Mouse (Mus musculus) spleen, adult 2 months (tissue): ENCODE results near the gene Farp1. TPM values are rescaled to one million over a fixed set of nuclear protein-coding genes. Genes with fewer than 3 reads are reported as not detected.

Source experiments
- DNase-seq, 2 experiments: peaks; one replicate each; pipeline versions ENCODE4 v3.0.0 to v3.0.0-alpha.2; 2012 to 2021; ENCODE audit warnings: low spot score in 2 of 2, low read depth in 1 of 2
- H3K27ac ChIP-seq: fragments of 200-500 bp; 2 replicates; pipeline ENCODE4 v1.5.1; 2012; ENCODE audit warnings: low read length, inconsistent platforms; ENCODE audit not compliant: insufficient read depth
- H3K27me3 ChIP-seq: fragments of 200-500 bp; 2 replicates; pipeline ENCODE4 v1.6.1; 2012; ENCODE audit warnings: mild to moderate bottlenecking, moderate library complexity, low read length, inconsistent platforms; ENCODE audit not compliant: control insufficient read depth, insufficient read depth
- H3K36me3 ChIP-seq: fragments of 200-500 bp; 2 replicates; pipeline ENCODE4 v1.6.1; 2012; ENCODE audit warnings: mild to moderate bottlenecking, low read length, inconsistent platforms; ENCODE audit not compliant: control insufficient read depth, insufficient read depth
- H3K4me1 ChIP-seq: fragments of 200-500 bp; 2 replicates; pipeline ENCODE4 v1.6.1; 2011; ENCODE audit warnings: inconsistent platforms; ENCODE audit not compliant: control insufficient read depth, insufficient read depth, insufficient read length
- H3K4me3 ChIP-seq: fragments of 200-500 bp; 2 replicates; pipeline ENCODE4 v1.5.1; 2011; ENCODE audit warnings: mild to moderate bottlenecking, inconsistent platforms; ENCODE audit not compliant: insufficient read depth, insufficient read length; ENCODE audit errors: extremely low read depth
- CTCF ChIP-seq: fragments of 200-500 bp; IDR thresholded peaks from 2 replicates; pipeline ENCODE4 v1.5.1; 2011; ENCODE audit warnings: mild to moderate bottlenecking, inconsistent platforms; ENCODE audit not compliant: insufficient read depth, insufficient read length, insufficient replicate concordance; ENCODE audit errors: extremely low read depth
- POLR2A ChIP-seq: fragments of 200-500 bp; IDR thresholded peaks from 2 replicates; pipeline ENCODE4 v1.6.1; 2011; ENCODE audit warnings: low read depth, low read length, inconsistent platforms
- WGBS: fragments of 180-500 bp; shearing (Covaris S2); methylation state at CpG from one replicate; pipeline ENCODE4 v1.1.7; 2018; 5-methylcytosine and 5-hydroxymethylcytosine counted together
- polyA plus RNA-seq: library from polyadenylated mRNA; depleted of rRNA; stranded (reverse); fragments of >200 nt; gene quantifications from 2 replicates; pipeline ENCODE4 v1.2.3, GENCODE M21; 2012

Farp1 gene
- polyA plus RNA-seq, 1 experiment, result 3.0 TPM

- 38% methylated on average over 2 of the region's 2 CpGs for WGBS
- DNase-seq, result no peak
- Histone ChIP-seq H3K4me3 (no peak overlapping the region), H3K4me1 (no peaks in the 10 kb centered on the region), H3K36me3 (no peaks in the 10 kb centered on the region), H3K27me3 (no peaks in the 10 kb centered on the region), H3K27ac (no peak overlapping the region)
- TF ChIP-seq CTCF, result no peak
- no peak for TF ChIP-seq POLR2A
Measured at GRCm38 (mm10) chr14:121100829-121101228, 65.8 kb downstream of the Farp1 start.

DNA sequence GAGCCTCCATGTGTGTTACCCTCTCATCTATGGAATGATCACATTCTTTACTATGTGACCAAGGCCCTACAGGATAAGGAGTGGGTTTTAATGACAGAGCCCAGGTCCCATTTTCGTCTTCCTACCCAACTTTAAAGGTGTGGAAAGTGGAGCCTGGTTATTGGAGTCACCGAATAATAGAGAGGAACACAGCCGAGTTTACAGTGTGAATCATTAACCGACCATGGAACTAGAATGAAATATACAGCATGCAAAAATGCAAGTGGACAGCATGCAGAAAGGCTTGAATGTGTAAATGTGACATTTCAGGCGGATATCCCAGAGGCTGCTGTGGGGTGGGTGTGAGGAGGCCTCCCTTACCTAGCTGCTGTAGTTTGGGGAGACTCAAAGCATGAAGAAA is 66.5 kb downstream of the Farp1 start:
- TF ChIP-seq POLR2A (no peak), CTCF (no peak)
- no peak for DNase-seq
- WGBS, result 84% methylated on average over 5 of the region's 5 CpGs
- no peaks in the 10 kb centered on the region for H3K27me3 ChIP-seq
- H3K27ac ChIP-seq, result no peak overlapping the region
- no peaks in the 10 kb centered on the region for H3K4me1 ChIP-seq
- H3K36me3 ChIP-seq, result no peaks in the 10 kb centered on the region
- H3K4me3 ChIP-seq, result no peak overlapping the region

GRCm38 (mm10) chr14:121102599-121102998 is 67.6 kb downstream of the Farp1 start:
- H3K27ac ChIP-seq, result no peak overlapping the region
- WGBS, result 85% methylated on average over 5 of the region's 5 CpGs
- TF ChIP-seq CTCF (no peak), POLR2A (no peak)

DNA sequence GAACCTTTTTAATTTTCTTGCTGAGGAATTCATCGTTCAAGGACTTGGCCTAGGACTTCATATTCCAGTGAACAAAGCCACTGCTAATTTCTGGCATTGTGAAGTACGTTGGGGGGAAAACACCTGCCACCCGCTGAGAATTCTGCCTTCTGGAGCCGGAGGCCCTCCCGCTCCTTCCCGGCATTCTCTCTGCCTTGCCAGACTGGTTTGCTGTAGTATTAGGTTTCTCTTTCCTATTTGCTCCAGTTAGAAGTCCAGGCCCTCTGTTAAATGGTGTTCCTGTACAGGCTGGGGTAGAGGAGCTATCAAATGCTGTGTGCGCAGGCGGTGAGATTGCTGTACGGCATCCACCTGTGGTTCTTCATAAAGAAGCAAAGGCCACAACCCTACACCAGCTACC is 68.5 kb downstream of the Farp1 start:
- H3K4me3 ChIP-seq, result no peak overlapping the region
- no peak overlapping the region for H3K27ac ChIP-seq
- H3K27me3 ChIP-seq, result no peaks in the 10 kb centered on the region
- TF ChIP-seq CTCF (no peak), POLR2A (no peak)
- DNase-seq, result no peak
- WGBS, result 94% methylated on average over 9 of the region's 9 CpGs
- H3K36me3 ChIP-seq, result no peaks in the 10 kb centered on the region
- no peaks in the 10 kb centered on the region for H3K4me1 ChIP-seq

More at GRCm38 (mm10) chr14:121102599-121102998, 67.6 kb downstream of the Farp1 start:
- Histone ChIP-seq H3K27me3 (no peaks in the 10 kb centered on the region), H3K4me1 (no peaks in the 10 kb centered on the region), H3K4me3 (no peak overlapping the region), H3K36me3 (no peaks in the 10 kb centered on the region)
- no peak for DNase-seq

DNA sequence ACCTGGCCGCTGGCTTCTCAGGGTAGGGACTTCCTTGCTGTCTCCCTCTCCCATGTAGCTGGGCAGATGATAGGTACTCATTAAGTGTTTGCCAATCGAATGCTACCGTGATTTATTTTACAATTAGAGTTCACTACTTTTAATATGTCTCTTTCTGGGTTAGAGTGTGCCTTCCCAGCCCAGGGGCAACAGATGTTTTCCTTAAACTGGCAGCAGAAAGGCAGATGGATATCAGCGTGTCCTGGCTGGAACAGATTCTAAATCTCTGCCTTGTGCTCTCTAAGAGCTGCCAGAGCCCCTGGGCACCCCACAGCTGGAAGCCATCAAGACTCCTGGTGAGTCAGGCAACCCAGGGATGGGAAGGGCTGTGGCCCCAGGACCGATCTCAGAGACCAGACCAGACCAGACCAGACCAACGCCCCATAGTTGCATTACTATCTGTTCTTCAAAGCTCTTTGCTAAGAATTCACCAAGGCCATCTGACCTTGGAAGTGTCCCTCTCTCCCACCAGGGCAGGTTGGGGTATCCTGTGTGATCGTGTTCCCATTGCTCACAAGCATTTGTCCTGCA is 69.8 kb downstream of the Farp1 start:
- no peak overlapping the region for H3K27ac ChIP-seq
- no peaks in the 10 kb centered on the region for H3K4me1 ChIP-seq
- no peaks in the 10 kb centered on the region for H3K36me3 ChIP-seq
- no peak for DNase-seq
- no peaks in the 10 kb centered on the region for H3K27me3 ChIP-seq
- H3K4me3 ChIP-seq, result no peak overlapping the region
- TF ChIP-seq POLR2A (no peak), CTCF (no peak)
- WGBS, result 87% methylated on average over 7 of the region's 7 CpGs

DNA sequence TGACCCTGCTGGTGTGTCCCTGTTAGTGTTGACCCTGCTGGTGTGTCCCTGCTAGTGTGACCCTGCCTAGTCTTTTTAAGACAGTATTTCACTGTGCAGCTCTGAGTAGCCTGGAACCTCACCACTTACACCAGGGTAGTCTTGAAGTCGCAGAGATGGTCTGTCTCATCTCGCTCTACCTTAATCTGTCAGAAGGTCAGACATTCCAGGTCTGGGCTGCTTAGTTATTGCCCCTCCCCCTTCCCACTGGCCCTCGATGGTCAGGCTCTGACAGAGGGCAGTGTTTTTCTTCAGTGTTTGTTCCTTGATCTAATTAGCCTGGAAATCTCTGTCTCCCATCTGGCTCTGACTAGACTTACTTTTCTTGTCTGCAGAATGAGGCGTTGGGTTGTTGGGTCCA is 71.9 kb downstream of the Farp1 start:
- WGBS, result 87% methylated on average over 4 of the region's 4 CpGs
- H3K4me1 ChIP-seq, result no peaks in the 10 kb centered on the region
- DNase-seq, result no peak
- no peaks in the 10 kb centered on the region for H3K27me3 ChIP-seq
- no peak overlapping the region for H3K4me3 ChIP-seq
- H3K36me3 ChIP-seq, result no peaks in the 10 kb centered on the region
- no peak overlapping the region for H3K27ac ChIP-seq
- no peak for TF ChIP-seq CTCF
- TF ChIP-seq POLR2A, result no peak

DNA sequence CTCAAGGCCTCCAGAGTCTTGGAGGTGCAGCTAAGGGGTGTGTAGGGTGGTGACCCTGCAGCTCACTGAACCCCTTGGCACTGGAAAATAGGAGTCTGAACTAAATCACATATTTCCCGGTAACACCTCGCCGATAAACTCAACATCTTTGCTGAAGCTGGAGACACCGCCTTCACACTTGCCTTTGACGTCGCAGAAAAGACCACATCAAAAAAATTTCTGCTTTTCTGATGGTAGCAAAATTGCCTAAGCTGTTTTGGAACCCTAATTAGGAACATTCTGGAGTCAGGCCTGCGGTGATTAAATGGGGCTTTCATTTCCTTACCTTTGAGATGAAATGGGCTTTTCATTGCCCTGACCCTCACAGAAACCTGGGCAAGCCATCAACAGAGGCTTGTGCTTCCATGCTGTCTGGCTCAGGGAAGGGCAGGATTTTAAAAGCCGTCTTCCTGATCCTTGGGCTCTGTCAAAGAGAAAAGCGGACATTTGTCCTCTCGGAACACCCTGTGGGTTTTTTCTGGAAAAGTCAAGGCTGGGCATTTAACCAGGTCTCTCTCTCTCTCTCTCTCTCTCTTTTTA is 72.8 kb downstream of the Farp1 start:
- TF ChIP-seq POLR2A, result no peak
- no peak for TF ChIP-seq CTCF
- H3K27me3 ChIP-seq, result no peaks in the 10 kb centered on the region
- no peaks in the 10 kb centered on the region for H3K4me1 ChIP-seq
- no peaks in the 10 kb centered on the region for H3K36me3 ChIP-seq
- WGBS, result 79% methylated on average over 10 of the region's 10 CpGs
- no peak overlapping the region for H3K27ac ChIP-seq
- no peak overlapping the region for H3K4me3 ChIP-seq
- DNase-seq, result peak in 1 of 2 experiments; percentile 5
